Mouse (Mus musculus): ENCODE measurements around the gene Fam20c. TPM values are rescaled to one million over a fixed set of nuclear protein-coding genes. Genes with fewer than 3 reads are reported as not detected.

Gene Fam20c
- total RNA-seq, 2 experiments from 2014 or later: 16.8 to 21.3 TPM

DNA sequence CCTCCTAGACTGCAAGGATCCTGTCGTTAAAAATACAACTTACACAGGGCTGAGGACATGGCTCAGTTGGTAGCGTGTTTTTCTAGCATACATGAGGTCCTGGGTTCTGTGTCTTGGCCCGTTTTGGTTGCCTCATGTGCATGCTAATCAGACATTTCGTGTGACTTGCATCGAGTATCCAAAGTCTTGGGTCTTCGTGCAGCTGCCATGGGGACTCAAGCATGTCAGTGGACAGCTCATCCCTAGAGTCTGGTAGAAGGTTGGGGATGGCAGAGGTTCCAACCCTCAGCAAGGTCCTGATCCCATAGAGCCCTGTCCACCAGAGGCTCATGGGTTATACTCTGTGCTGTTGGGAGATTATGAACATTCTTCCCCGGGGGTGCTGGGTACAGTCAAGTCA lies 33.3 kb downstream of the Fam20c start:
- no peak for DNase-seq
- intact Hi-C loops (cut with DNase I): no loop called here
- Histone ChIP-seq H3K4me3 (no peak overlapping the region), H3K27ac (no peak overlapping the region)
- TF ChIP-seq CTCF (IDR thresholded peaks at IDR 0.05): no peak

DNA sequence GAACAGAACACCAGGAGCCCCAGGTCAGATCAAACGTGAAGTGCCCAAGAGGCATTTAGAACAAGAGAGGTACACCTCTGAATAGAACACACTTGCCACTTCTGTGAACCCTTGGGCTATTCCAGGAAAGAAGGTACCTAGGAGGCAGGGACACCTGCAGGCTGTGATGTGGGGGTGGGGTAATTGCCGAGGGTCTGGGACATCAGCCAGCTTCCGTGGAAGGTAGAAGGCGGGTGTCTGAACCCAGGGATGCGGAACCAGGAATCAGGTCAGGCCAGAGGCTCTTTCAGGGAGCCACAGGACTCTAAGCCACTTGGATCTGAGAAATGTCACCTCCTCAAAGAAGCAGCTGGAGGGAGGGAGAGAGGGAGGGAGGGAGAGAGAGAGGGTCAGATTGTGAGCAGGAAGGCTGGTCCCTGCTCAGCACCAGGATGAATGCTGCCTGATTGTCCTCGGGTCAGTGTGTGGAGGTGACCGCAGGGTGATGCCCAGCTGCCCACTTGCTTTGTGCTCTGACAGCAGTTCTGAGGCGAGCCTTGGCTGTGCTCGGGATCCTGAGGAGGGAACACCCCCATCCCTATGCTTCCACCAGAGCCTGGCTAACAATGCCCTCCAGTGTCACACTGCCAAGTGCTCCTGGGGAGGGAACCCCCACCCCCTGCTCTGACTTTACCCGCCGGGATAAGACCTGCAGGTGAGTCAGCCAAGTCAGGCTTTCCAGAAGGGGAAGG lies 34.3 kb downstream of the Fam20c start:
- intact Hi-C loops (cut with DNase I): no loop called here
- Histone ChIP-seq H3K4me3 (no peak overlapping the region), H3K27ac (no peak overlapping the region)
- no peak for TF ChIP-seq CTCF (IDR thresholded peaks at IDR 0.05)
- DNase-seq: no peak

DNA sequence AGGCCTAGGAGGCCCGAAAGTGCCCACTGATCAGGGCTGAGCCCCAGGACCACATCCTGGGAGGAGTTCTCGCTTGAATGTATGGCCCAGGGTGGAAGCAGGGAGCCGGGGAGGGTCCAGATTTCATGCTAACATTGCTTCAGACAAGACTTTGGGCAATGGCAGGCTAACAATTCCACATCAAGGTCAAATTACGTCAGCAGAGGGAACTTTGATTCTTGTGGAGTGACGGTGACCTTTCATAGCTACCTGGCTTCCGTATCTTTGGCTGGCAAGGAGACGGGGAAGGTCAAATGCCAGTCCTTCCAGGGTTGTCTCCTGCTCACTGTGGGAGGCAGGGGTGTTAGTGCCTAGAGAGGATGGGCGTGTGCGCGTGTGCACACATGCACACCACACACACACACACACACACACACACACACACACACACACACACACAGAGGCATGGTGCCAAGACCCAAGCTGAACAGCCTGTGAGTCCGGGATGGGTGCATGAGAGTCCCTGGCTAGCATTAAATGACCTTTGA lies 36.7 kb downstream of the Fam20c start:
- DNase-seq: no peak
- no peak overlapping the region for H3K27ac ChIP-seq
- no peak overlapping the region for H3K4me3 ChIP-seq
- intact Hi-C loops (cut with DNase I): no loop called here
- no peak for TF ChIP-seq CTCF (IDR thresholded peaks at IDR 0.05)

DNA sequence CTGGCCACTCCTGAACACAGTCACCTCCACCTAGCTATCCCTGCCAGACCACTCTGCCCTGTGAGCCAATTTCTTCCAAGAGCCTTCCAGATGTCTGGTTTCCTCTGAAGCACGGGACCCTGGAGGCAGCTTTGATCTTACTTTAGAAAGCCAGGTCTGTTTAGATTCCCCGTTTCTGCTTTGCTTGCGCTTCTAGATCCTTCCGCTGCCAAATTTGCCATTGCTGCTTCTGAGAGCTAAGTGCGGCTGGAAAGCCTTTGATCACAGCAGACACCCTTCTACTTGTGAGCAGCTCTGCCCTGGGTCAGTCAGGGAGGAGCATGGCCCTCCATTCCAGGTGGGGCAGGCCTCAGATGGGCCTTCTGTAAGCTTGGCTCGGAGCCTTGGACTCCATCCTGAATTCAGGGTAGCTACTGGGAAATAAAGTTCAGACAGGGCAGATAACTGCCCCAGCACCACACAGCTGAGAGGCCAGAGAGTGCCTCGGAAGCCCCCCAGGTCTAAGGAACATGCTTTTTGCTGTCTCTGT lies 47.3 kb downstream of the Fam20c start:
- no peak for DNase-seq
- Histone ChIP-seq H3K4me3 (no peak overlapping the region), H3K27ac (no peak overlapping the region)
- TF ChIP-seq CTCF (IDR thresholded peaks at IDR 0.05): no peak
- intact Hi-C loops (cut with DNase I): no loop called here

DNA sequence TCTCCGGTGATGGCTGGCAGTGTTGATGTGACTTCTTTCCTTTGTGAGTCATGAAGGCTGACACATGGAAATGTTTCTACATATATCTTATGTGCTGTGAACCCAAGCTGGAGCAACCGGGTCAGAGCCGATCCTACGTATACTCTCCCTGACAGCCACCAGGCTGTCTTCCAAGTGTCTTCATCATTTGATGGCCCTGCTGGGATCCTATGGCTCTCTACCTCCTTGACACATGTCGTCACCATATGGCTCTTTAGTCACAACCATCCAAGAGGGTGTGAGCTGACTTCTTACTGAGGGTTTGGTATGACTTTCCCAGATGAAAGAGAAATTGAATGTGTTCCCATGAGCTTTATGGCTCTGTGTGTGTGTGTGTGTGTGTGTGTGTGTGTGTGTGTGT lies 50.0 kb downstream of the Fam20c start:
- intact Hi-C loops (cut with DNase I): no loop called here
- no peak for TF ChIP-seq CTCF (IDR thresholded peaks at IDR 0.05)
- no peak overlapping the region for H3K27ac ChIP-seq
- DNase-seq: no peak
- no peak overlapping the region for H3K4me3 ChIP-seq

GRCm38 (mm10) chr5:138809767-138810166 lies 55.5 kb downstream of the Fam20c start:
- Histone ChIP-seq H3K4me3 (no peak overlapping the region), H3K27ac (no peak overlapping the region)
- no peak for DNase-seq
- TF ChIP-seq CTCF (IDR thresholded peaks at IDR 0.05): no peak
- intact Hi-C loops (cut with DNase I): no loop called here

DNA sequence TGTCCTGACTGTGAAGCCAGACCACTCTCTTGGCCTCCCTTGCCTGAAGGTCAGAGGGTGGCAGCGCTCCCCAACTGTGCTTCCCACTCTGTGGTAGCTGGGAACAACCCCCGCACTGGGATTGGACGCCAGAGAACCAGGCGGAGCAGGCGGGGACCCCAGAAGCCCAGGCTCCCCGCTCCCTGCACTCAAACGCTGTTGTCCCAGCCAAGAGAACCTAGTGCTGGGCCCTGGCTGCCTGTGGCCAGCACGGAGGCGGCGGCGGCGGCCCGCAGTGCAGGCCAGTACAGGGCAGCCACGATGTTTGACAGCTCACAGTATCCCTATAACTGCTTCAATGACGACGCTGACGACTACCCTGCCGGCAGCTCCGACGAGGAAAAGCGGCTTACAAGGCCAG lies 65.5 kb downstream of the Fam20c start, which contains the start of gene Gm5294:
Gene Gm5294 (plus strand): TSS at position 301 of the 400 bp plus-strand sequence.
- H3K4me3 ChIP-seq: peak within 1 kb of the TSS; percentile 59
- no peak for DNase-seq
- TF ChIP-seq CTCF (IDR thresholded peaks at IDR 0.05): no peak
- intact Hi-C loops (cut with DNase I): no loop called here
- H3K27ac ChIP-seq: no peak within 1 kb of the TSS

GRCm38 (mm10) chr5:138820717-138821332 lies 66.5 kb downstream of the Fam20c start:
- intact Hi-C loops (cut with DNase I): no loop called here
- H3K4me3 ChIP-seq: peak overlapping the region; percentile 59
- DNase-seq: peak; percentile 39
- no peak overlapping the region for H3K27ac ChIP-seq
- TF ChIP-seq CTCF (IDR thresholded peaks at IDR 0.05): no peak

DNA sequence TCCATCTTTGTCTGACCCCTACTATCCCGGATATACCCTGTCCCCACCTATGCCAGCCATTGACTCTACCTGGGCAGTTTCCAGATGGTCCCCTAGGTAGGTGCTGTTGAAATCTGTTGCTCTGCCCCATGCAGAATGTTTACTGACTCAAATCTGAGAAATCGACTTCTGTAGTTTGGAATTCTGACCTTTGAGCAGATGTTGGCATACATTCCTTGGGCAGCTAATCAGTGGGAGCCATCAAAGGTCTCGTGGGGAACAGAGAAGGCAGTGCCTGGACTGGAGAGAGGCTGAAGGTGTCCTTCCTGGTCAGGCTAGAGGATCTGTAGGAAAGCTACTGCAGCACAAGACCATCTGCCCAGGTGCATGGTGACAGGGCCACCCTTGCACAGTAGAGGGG lies 70.8 kb downstream of the Fam20c start:
- Histone ChIP-seq H3K4me3 (no peak overlapping the region), H3K27ac (no peak overlapping the region)
- DNase-seq: no peak
- intact Hi-C loops (cut with DNase I): no loop called here
- no peak for TF ChIP-seq CTCF (IDR thresholded peaks at IDR 0.05)

GRCm38 (mm10) chr5:138833406-138833805 lies 79.1 kb downstream of the Fam20c start:
- TF ChIP-seq CTCF (IDR thresholded peaks at IDR 0.05): no peak
- Histone ChIP-seq H3K4me3 (no peak overlapping the region), H3K27ac (no peak overlapping the region)
- intact Hi-C loops (cut with DNase I): no loop called here
- DNase-seq: no peak

GRCm38 (mm10) chr5:138834910-138835309 lies 80.6 kb downstream of the Fam20c start:
- H3K27ac ChIP-seq: no peak overlapping the region
- TF ChIP-seq CTCF (IDR thresholded peaks at IDR 0.05): no peak
- intact Hi-C loops (cut with DNase I): no loop called here
- no peak for DNase-seq
- no peak overlapping the region for H3K4me3 ChIP-seq

DNA sequence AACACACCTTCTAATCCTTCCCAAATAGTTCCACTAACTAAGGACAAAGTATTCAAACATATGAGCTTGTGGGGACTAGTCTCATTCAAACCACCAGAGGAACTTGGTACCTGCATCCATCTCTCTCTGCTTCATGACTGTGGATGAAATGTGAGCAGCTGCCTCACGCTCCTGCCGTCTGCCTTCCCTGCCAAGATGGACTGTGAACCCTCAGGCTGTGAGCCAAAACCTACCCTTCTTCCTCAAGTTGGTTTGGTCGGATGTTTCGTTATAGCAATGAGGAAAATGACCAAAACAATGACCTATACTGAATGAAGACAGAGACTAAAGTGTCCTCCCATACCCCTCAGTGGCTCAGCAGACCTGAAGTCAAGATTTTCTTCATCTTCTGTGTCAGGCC lies 86.7 kb downstream of the Fam20c start:
- intact Hi-C loops (cut with DNase I): no loop called here
- no peak for TF ChIP-seq CTCF (IDR thresholded peaks at IDR 0.05)

DNA sequence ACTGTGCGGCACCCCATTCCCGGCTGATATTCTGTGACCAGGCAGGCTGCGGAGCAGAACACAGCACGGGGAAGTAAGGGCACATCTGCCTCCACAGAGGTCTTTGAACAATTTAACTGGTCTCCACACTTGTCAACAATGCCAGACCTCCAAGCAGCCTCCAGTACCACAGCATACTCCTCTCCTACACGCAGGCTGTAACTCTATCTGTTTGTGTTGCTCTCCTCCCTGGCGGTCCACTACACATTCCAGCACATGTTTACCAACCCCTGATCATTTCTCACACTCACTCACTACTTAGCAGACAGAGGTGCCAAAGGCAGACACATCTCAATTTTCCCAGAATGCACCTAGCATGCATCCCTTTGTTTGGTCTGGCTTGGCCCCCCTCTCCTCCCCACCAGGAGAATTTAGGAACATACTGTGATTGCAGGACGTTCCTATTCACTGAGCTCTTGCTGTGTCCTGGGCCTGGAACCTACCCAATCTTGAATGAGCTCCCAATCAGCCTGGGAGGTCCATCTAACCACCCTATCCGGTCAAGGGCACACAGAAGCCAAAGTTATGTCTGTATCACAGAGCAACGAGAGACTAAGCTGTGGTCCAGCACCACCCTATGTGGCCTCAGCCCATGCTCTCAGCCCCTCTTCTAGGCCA lies 89.0 kb downstream of the Fam20c start:
- DNase-seq: no peak
- TF ChIP-seq CTCF (IDR thresholded peaks at IDR 0.05): no peak
- Histone ChIP-seq H3K27ac (no peak overlapping the region), H3K4me3 (no peak overlapping the region)
- intact Hi-C loops (cut with DNase I): no loop called here

More for the DNA sequence above, 86.7 kb downstream of the Fam20c start:
- no peak overlapping the region for H3K4me3 ChIP-seq
- no peak for DNase-seq
- no peak overlapping the region for H3K27ac ChIP-seq

Data from gastrocnemius, adult 2 months (tissue).